Mouse (Mus musculus): ENCODE measurements around the gene Carm1. TPM values are rescaled to one million over a fixed set of nuclear protein-coding genes. Genes with fewer than 3 reads are reported as not detected.

Gene Carm1
- total RNA-seq, 2 experiments from 2014 or later, result 100 to 137 TPM

Other genes with a start within 250 kb of the Carm1 start
- 0.36 and 0.84 TPM in 2 replicates for gene Ap1m2, start 234.6 kb upstream of the Carm1 start, total RNA-seq (2015; ENCODE audit: low replicate concordance)
- not detected in 2 replicates for gene Ap1m2, start 234.6 kb upstream of the Carm1 start, total RNA-seq (2017; ENCODE audit: low replicate concordance)
- 15.9 and 35.7 TPM in 2 replicates for gene Slc44a2, start 226.2 kb upstream of the Carm1 start, total RNA-seq (2015; ENCODE audit: low replicate concordance)
- 14.4 and 22.3 TPM in 2 replicates for gene Slc44a2, start 226.2 kb upstream of the Carm1 start, total RNA-seq (2017; ENCODE audit: low replicate concordance)
- gene Ilf3, start 179.0 kb upstream of the Carm1 start, total RNA-seq (2015; ENCODE audit: low replicate concordance), result 31.4 and 34.8 TPM in 2 replicates
- 29.6 and 32.8 TPM in 2 replicates for gene Ilf3, start 179.0 kb upstream of the Carm1 start, total RNA-seq (2017; ENCODE audit: low replicate concordance)
- 4.7 TPM in 1 of 2 replicates, not detected in the other for gene Qtrt1, start 135.1 kb upstream of the Carm1 start, total RNA-seq (2015; ENCODE audit: low replicate concordance)
- gene Qtrt1, start 135.1 kb upstream of the Carm1 start, total RNA-seq (2017; ENCODE audit: low replicate concordance), result 0.98 and 4.0 TPM in 2 replicates
- gene Dnm2, start 122.0 kb upstream of the Carm1 start, total RNA-seq (2015; ENCODE audit: low replicate concordance), result 129 and 138 TPM in 2 replicates
- gene Dnm2, start 122.0 kb upstream of the Carm1 start, total RNA-seq (2017; ENCODE audit: low replicate concordance), result 181 and 184 TPM in 2 replicates
- 6.7 TPM in 1 of 2 replicates, not detected in the other for gene Tmed1, start 36.6 kb upstream of the Carm1 start, total RNA-seq (2015; ENCODE audit: low replicate concordance)
- 1.8 and 2.0 TPM in 2 replicates for gene Tmed1, start 36.6 kb upstream of the Carm1 start, total RNA-seq (2017; ENCODE audit: low replicate concordance)
- gene AB124611, start 20.7 kb upstream of the Carm1 start, total RNA-seq (2015; ENCODE audit: low replicate concordance), result 35.0 and 42.3 TPM in 2 replicates
- 17.2 and 18.6 TPM in 2 replicates for gene AB124611, start 20.7 kb upstream of the Carm1 start, total RNA-seq (2017; ENCODE audit: low replicate concordance)
- 21.3 and 26.4 TPM in 2 replicates for gene Timm29, start 45.8 kb downstream of the Carm1 start, total RNA-seq (2015; ENCODE audit: low replicate concordance)
- gene Timm29, start 45.8 kb downstream of the Carm1 start, total RNA-seq (2017; ENCODE audit: low replicate concordance), result 23.0 and 27.2 TPM in 2 replicates
- gene Yipf2, start 45.9 kb downstream of the Carm1 start, total RNA-seq (2015; ENCODE audit: low replicate concordance), result 1.7 TPM in 1 of 2 replicates, not detected in the other
- gene Yipf2, start 45.9 kb downstream of the Carm1 start, total RNA-seq (2017; ENCODE audit: low replicate concordance), result 1.5 and 5.8 TPM in 2 replicates
- 48.2 and 58.4 TPM in 2 replicates for gene Smarca4, start 69.3 kb downstream of the Carm1 start, total RNA-seq (2015; ENCODE audit: low replicate concordance)
- 61.2 and 65.4 TPM in 2 replicates for gene Smarca4, start 69.3 kb downstream of the Carm1 start, total RNA-seq (2017; ENCODE audit: low replicate concordance)
- gene Ldlr, start 176.6 kb downstream of the Carm1 start, total RNA-seq (2015; ENCODE audit: low replicate concordance), result 2.5 and 3.6 TPM in 2 replicates
- gene Ldlr, start 176.6 kb downstream of the Carm1 start, total RNA-seq (2017; ENCODE audit: low replicate concordance), result 3.6 and 4.1 TPM in 2 replicates
- gene Spc24, start 213.4 kb downstream of the Carm1 start, total RNA-seq (2015; ENCODE audit: low replicate concordance), result 40.7 and 50.7 TPM in 2 replicates
- gene Spc24, start 213.4 kb downstream of the Carm1 start, total RNA-seq (2017; ENCODE audit: low replicate concordance), result 68.7 and 98.2 TPM in 2 replicates

All from erythroid progenitor cell, adult 5-6 weeks (primary cell).